Mouse (Mus musculus): ENCODE results near the gene Nr1i3.

GRCm38 (mm10) chr1:171184314-171184713 lies 29.5 kb upstream of the Nr1i3 start:
- TF ChIP-seq CTCF (IDR thresholded peaks at IDR 0.05; ENCODE audit: control insufficient read depth, insufficient read depth, low read length), result no peak
- TF ChIP-seq POLR2A (IDR thresholded peaks at IDR 0.05; ENCODE audit: borderline replicate concordance, control insufficient read depth, low read depth, low read length), result no peak

All from bone marrow, adult 2 months (tissue).